Comparison of ENCODE assay signal across 8 mouse cellular contexts in the genomic region with DNA sequence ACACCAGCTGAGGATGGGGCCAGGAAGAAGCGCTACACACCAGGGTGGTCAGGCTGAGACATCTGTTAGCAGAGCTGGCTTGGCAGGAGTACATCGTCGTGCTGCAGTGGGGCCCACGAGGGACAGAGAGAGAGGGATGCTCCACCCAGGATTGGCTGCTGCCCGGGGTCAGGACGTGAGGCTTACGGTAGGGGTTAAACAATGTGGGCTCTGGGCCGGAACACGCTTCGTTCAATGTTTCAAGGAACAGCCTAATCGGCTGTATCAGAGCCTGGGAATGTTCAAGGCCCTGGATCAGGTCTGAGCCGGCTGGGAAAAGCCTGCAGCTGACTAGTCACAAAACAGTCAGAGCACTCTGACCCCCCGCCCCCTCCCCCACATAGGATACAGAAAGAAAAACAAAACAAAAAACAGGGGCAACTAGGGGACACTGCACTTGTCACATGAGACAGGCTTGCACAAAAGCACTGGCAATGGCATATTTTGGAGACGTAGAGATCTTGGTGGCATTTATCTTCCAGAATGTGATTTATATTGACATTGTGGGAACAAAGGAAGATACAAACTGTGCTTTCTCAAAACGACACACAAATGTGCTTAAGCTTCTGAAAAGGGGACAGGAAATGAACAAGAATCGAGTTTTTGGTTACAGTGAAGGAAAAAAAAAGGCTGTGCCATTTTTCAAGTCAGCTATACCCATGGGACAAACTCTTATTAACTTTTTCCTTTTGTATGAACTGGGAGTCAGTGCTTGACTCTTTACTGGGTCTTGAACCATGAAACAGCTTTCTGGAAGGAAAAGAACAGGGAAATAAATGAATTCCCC. TPM values are rescaled to one million over a fixed set of nuclear protein-coding genes. Genes with fewer than 3 reads are reported as not detected.
DNase-seq lines count a peak whose midpoint lies in the region; ATAC-seq lines count a peak whose summit lies in the region.

No protein-coding gene starts in this region.

- H3K36me3 ChIP-seq in liver, embryonic 11.5 days (ENCODE audit: control insufficient read depth, insufficient read depth, low read length) = no peaks in the 10 kb centered on the region
- H3K36me3 ChIP-seq in midbrain, embryonic 15.5 days (replicated peaks) = no peaks in the 10 kb centered on the region

- no peak overlapping the region for H3K9ac ChIP-seq in liver, embryonic 11.5 days (ENCODE audit: low read depth, low read length)
- H3K9ac ChIP-seq in midbrain, embryonic 15.5 days = no peak overlapping the region

- no peaks in the 10 kb centered on the region for H3K9me3 ChIP-seq in liver, embryonic 11.5 days (ENCODE audit: control insufficient read depth, low read length)
- no peaks in the 10 kb centered on the region for H3K9me3 ChIP-seq in midbrain, embryonic 15.5 days

- no peak; the same call in 1 of the 2 replicates for ATAC-seq in liver, embryonic 11.5 days (replicated peaks; ENCODE audit: low FRiP score)
- ATAC-seq in midbrain, embryonic 15.5 days (replicated peaks) = peak; percentile 77

- DNase-seq in liver = peak; percentile 35
- DNase-seq in liver, embryonic 11.5 days (ENCODE audit: low spot score) = no peak
- DNase-seq in embryo, embryonic 11 days = peak; percentile 84
- DNase-seq in heart, adult 9 months (ENCODE audit: low spot score in 2 of 2) = peak; percentile 31 to 50
- peak; percentile 34 to 48 for DNase-seq in kidney, adult 8-10 months
- no peak for DNase-seq in right cerebral cortex, postnatal 25 days
- DNase-seq in right cerebral cortex, adult 18-20 months = no peak

- H3K4me1 ChIP-seq in liver, embryonic 11.5 days (replicated peaks; ENCODE audit: control insufficient read depth, insufficient read depth, low read length) = peaks cover 3% of the 10 kb centered on the region; the same call in 1 of the 2 replicates
- H3K4me1 ChIP-seq in midbrain, embryonic 15.5 days = peaks cover 9% of the 10 kb centered on the region

- H3K4me3 ChIP-seq in liver, embryonic 11.5 days (ENCODE audit: low read depth, low read length) = no peak overlapping the region
- no peak overlapping the region for H3K4me3 ChIP-seq in midbrain, embryonic 15.5 days

- H3K27me3 ChIP-seq in liver, embryonic 11.5 days (replicated peaks; ENCODE audit: control insufficient read depth, insufficient read depth, low read length) = no peaks in the 10 kb centered on the region
- H3K27me3 ChIP-seq in midbrain, embryonic 15.5 days (replicated peaks) = no peaks in the 10 kb centered on the region

- H3K27ac ChIP-seq in liver, embryonic 11.5 days (ENCODE audit: low read depth, low read length) = no peak overlapping the region
- peak overlapping the region; percentile 9; the same call in 1 of the 2 replicates for H3K27ac ChIP-seq in midbrain, embryonic 15.5 days

- H3K4me2 ChIP-seq in liver, embryonic 11.5 days = no peak overlapping the region
- H3K4me2 ChIP-seq in midbrain, embryonic 15.5 days = no peak overlapping the region

- 41% methylated on average over 16 of the region's 16 CpGs for WGBS in liver, embryonic 11.5 days
- WGBS in midbrain, embryonic 15.5 days = 9% methylated on average over 16 of the region's 16 CpGs

RNA-seq across cellular contexts. Expression of gene Laptm4a, which starts 8.4 kb away (rescaled TPM):
- polyA plus RNA-seq in liver, embryonic 11.5 days (2014; fragmentation: Nextera tagmentation; extraction: Ambion mirVana) = 128 and 129 TPM in 2 replicates
- 171 and 181 TPM in 2 replicates for polyA plus RNA-seq in midbrain, embryonic 15.5 days (2015; fragmentation: Nextera tagmentation; extraction: Ambion mirVana)

RNA-seq across cellular contexts. Expression of gene Matn3, which starts 34.7 kb away (rescaled TPM):
- 0.37 and 0.40 TPM in 2 replicates for polyA plus RNA-seq in liver, embryonic 11.5 days (2014; fragmentation: Nextera tagmentation; extraction: Ambion mirVana)
- 0.19 TPM in 1 of 2 replicates, not detected in the other for polyA plus RNA-seq in midbrain, embryonic 15.5 days (2015; fragmentation: Nextera tagmentation; extraction: Ambion mirVana)

Comparison
In these comparisons a context has a peak if more than half of its experiments do, and no peak if none do; other contexts are left out.
1. DNase-seq: peak in liver (single experiment), embryo, embryonic 11 days (single experiment), heart, adult 9 months (2 of 2) and kidney, adult 8-10 months (2 of 2); none in liver, embryonic 11.5 days (single experiment), right cerebral cortex, postnatal 25 days (single experiment) and right cerebral cortex, adult 18-20 months (single experiment).